Mouse (Mus musculus) liver, embryonic 14.5 days (tissue): ENCODE data around the gene Klhl9. TPM values are rescaled to one million over a fixed set of nuclear protein-coding genes. Genes with fewer than 3 reads are reported as not detected.

Experiments
- ATAC-seq: fragments of 200-750 bp; cut with Nextera tagmentation; 2 replicates; pipeline ENCODE4 v1.8.0; 2017; ENCODE audit warnings: moderate number of reproducible peaks, mild to moderate bottlenecking, moderate library complexity; ENCODE audit not compliant: insufficient read depth
- DNase-seq, 3 experiments: peaks; one replicate each; pipeline ENCODE4 v3.0.0-alpha.2; 2012 to 2013; ENCODE audit warnings: low read depth in 3 of 3, low spot score in 3 of 3
- H3K27ac ChIP-seq: fragments of 300-500 bp; sonication (generic); 2 replicates; pipeline ENCODE4 v1.5.1; 2014; ENCODE audit warnings: moderate library complexity, mild to moderate bottlenecking, control low read depth, inconsistent platforms
- H3K27me3 ChIP-seq: fragments of 300-500 bp; sonication (generic); 2 replicates; pipeline ENCODE4 v1.6.1; 2014; ENCODE audit warnings: mild to moderate bottlenecking, low read length, moderate library complexity; ENCODE audit not compliant: control insufficient read depth, insufficient read depth
- H3K36me3 ChIP-seq: fragments of 300-500 bp; sonication (generic); replicated peaks from 2 replicates; pipeline ENCODE4 v1.6.1; 2014; ENCODE audit warnings: low read depth; ENCODE audit not compliant: control insufficient read depth, insufficient read depth
- H3K4me1 ChIP-seq, 2 experiments: fragments of 200-500 bp in 1 of 2; fragments of 300-500 bp in 1 of 2; sonication (generic) in 1 of 2; replicated peaks; 2 replicates each; pipeline ENCODE4 v1.6.1; 2012 to 2014; ENCODE audit warnings: antibody characterized with exemption in 1 of 2, inconsistent platforms in 1 of 2, low read length in 1 of 2; ENCODE audit not compliant: control insufficient read depth in 2 of 2, insufficient read depth in 2 of 2
- H3K4me2 ChIP-seq: fragments of 300-500 bp; sonication (generic); 2 replicates; pipeline ENCODE4 v1.6.1; 2014; ENCODE audit warnings: low read depth, mild to moderate bottlenecking, control low read depth, moderate library complexity
- H3K4me3 ChIP-seq, 2 experiments: fragments of 200-500 bp in 1 of 2; fragments of 300-500 bp in 1 of 2; sonication (generic) in 1 of 2; 2 replicates each; pipeline ENCODE4 v1.5.1; 2012 to 2014; ENCODE audit warnings: low read depth in 2 of 2, low read length in 2 of 2, mild to moderate bottlenecking in 2 of 2, control low read depth in 1 of 2, inconsistent platforms in 1 of 2, moderate library complexity in 1 of 2; ENCODE audit not compliant: insufficient read depth in 1 of 2
- H3K9ac ChIP-seq: fragments of 300-500 bp; sonication (generic); replicated peaks from 2 replicates; pipeline ENCODE4 v1.6.1; 2014; ENCODE audit warnings: mild to moderate bottlenecking, control low read depth, moderate library complexity
- H3K9me3 ChIP-seq: fragments of 300-500 bp; sonication (generic); 2 replicates; pipeline ENCODE4 v1.6.1; 2016; ENCODE audit warnings: low read length, mixed read lengths; ENCODE audit not compliant: control insufficient read depth
- CTCF ChIP-seq: IDR thresholded peaks from 2 replicates; pipeline ENCODE4 v1.5.1; 2016; ENCODE audit warnings: antibody characterized with exemption, low read depth, control low read depth
- EP300 ChIP-seq: IDR thresholded peaks from 2 replicates; pipeline ENCODE4 v1.6.1; 2016; ENCODE audit warnings: antibody characterized with exemption, low read depth
- WGBS: fragments of 180-500 bp; shearing (Covaris S2); extraction: QIAGEN DNeasy Blood & Tissue Kit; methylation state at CpG from one replicate; pipeline ENCODE4 v1.1.7; 2014; ENCODE audit not compliant: insufficient replicate concordance; 5-methylcytosine and 5-hydroxymethylcytosine counted together
- polyA plus RNA-seq, 2 experiments: library from polyadenylated mRNA; depleted of rRNA in 1 of 2; stranded (reverse) in 1 of 2; unstranded in 1 of 2; fragments of >200 nt; fragmentation: Nextera tagmentation in 1 of 2; extraction: Ambion mirVana in 1 of 2; gene quantifications; 2 replicates each; pipeline versions ENCODE4 v1.2.1 to v1.2.3; 2012 to 2014

Klhl9 gene
- polyA plus RNA-seq, 2 experiments, result 9.1 to 26.5 TPM

GRCm38 (mm10) chr4:88742771-88743371 is 20.6 kb upstream of the Klhl9 start:
- DNase-seq, result no peak
- Histone ChIP-seq H3K9me3 (no peaks in the 10 kb centered on the region), H3K27me3 (no peaks in the 10 kb centered on the region), H3K4me1 (no peaks in the 10 kb centered on the region), H3K9ac (no peak overlapping the region), H3K27ac (no peak overlapping the region), H3K36me3 (no peaks in the 10 kb centered on the region), H3K4me3 (no peak overlapping the region), H3K4me2 (no peak overlapping the region)
- 53% methylated on average over 7 of the region's 7 CpGs for WGBS
- ATAC-seq, result no peak
- no peak; the same call in 1 of the 2 replicates for TF ChIP-seq CTCF
- TF ChIP-seq EP300, result no peak

- H3K4me1 ChIP-seq, result no peaks in the 10 kb centered on the region
- ATAC-seq, result no peak
- 34% methylated on average over 4 of the region's 4 CpGs for WGBS
Observed at GRCm38 (mm10) chr4:88741426-88741825, 19.2 kb upstream of the Klhl9 start.

DNA sequence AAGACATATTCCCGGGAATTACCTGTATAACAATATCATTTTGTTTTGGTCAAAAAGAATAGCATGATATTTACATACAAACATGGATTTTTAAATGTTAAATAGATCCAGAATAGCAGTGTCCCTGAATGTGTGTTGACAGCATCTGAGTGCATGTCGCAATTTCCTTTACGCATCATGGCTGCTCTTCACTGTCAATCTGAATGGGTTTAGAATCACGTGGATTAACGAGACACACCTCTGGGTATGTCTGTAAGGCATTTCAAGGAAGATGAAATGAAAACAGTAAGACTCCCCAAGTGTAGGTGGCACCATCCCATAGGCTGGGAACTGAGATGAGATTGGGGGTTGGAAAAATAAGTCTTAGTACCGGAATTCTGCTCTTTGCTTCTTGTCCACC is 16.8 kb upstream of the Klhl9 start:
- no peaks in the 10 kb centered on the region for H3K4me1 ChIP-seq
- no peaks in the 10 kb centered on the region for H3K36me3 ChIP-seq
- no peak overlapping the region for H3K4me3 ChIP-seq
- DNase-seq, result no peak
- no peaks in the 10 kb centered on the region for H3K27me3 ChIP-seq
- 59% methylated on average over 6 of the region's 6 CpGs for WGBS
- no peak for ATAC-seq
- no peak overlapping the region for H3K4me2 ChIP-seq
- TF ChIP-seq EP300 (no peak), CTCF (no peak)
- H3K9me3 ChIP-seq, result no peaks in the 10 kb centered on the region
- H3K27ac ChIP-seq, result no peak overlapping the region
- H3K9ac ChIP-seq, result no peak overlapping the region

More at GRCm38 (mm10) chr4:88741426-88741825, 19.2 kb upstream of the Klhl9 start:
- Histone ChIP-seq H3K4me3 (no peak overlapping the region), H3K9ac (no peak overlapping the region), H3K9me3 (no peaks in the 10 kb centered on the region), H3K27ac (no peak overlapping the region), H3K4me2 (no peak overlapping the region), H3K27me3 (no peaks in the 10 kb centered on the region), H3K36me3 (no peaks in the 10 kb centered on the region)
- no peak for TF ChIP-seq EP300
- no peak for TF ChIP-seq CTCF
- DNase-seq, result no peak

- TF ChIP-seq EP300, result no peak
- TF ChIP-seq CTCF, result peak; percentile 89
- WGBS, result 1% methylated on average over 2 of the region's 2 CpGs
- Histone ChIP-seq H3K4me1 (no peaks in the 10 kb centered on the region), H3K4me2 (no peak overlapping the region), H3K27me3 (no peaks in the 10 kb centered on the region), H3K4me3 (no peak overlapping the region), H3K27ac (no peak overlapping the region), H3K36me3 (no peaks in the 10 kb centered on the region), H3K9ac (no peak overlapping the region), H3K9me3 (no peaks in the 10 kb centered on the region)
- ATAC-seq (no peak), DNase-seq (peak; percentile 12 to 42 (median 28))
Observed at GRCm38 (mm10) chr4:88738480-88738879, 16.2 kb upstream of the Klhl9 start.

DNA sequence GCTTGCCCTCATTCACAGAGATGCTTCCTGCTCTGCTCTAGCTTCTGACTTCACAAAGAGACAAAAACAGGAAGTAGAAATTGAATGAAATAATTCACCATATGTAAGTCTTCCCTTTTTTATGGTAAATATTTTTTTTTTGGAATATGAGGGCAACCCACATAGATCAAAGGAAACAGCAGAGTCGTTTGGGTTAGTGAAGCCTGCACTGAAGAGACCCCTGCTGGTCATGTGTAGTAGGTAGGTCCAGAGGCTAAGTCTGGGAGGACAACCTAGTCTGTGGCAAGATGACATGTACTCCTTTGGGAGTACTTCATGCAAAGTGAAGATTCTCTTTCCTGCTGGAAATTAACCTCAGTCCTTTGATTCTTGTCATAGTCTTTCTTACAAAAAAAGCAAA is 5.1 kb upstream of the Klhl9 start:
- H3K9me3 ChIP-seq, result no peaks in the 10 kb centered on the region
- no peak for TF ChIP-seq EP300
- peak; percentile 67 for TF ChIP-seq CTCF
- peak overlapping the region; percentile 11; the same call in 1 of the 2 replicates for H3K4me2 ChIP-seq
- WGBS, result 0% methylated on average over 1 of the region's 1 CpGs
- no peak overlapping the region for H3K9ac ChIP-seq
- no peak overlapping the region for H3K4me3 ChIP-seq
- no peaks in the 10 kb centered on the region for H3K36me3 ChIP-seq
- no peak for ATAC-seq
- H3K4me1 ChIP-seq, result no peaks in the 10 kb centered on the region; a peak in 1 of 4 replicates
- no peaks in the 10 kb centered on the region for H3K27me3 ChIP-seq
- no peak overlapping the region for H3K27ac ChIP-seq
- no peak for DNase-seq
